Mouse (Mus musculus): Measurements from ENCODE around the gene Obsl1. TPM values are rescaled to one million over a fixed set of nuclear protein-coding genes. Genes with fewer than 3 reads are reported as not detected.

Gene Obsl1
- polyA plus RNA-seq, 1 experiment from 2014 or later = not detected

GRCm38 (mm10) chr1:75445751-75446611, 60.3 kb downstream of the Obsl1 start:
- WGBS (ENCODE audit: missing documents) = under 1% methylated on average over 20 of the region's 22 CpGs
- Histone ChIP-seq H3K36me3 (ENCODE audit: inconsistent target) (peaks cover 19% of the 10 kb centered on the region; the same call in 1 of the 2 replicates), H3K27ac (no peak overlapping the region), H3K79me2 (ENCODE audit: inconsistent target) (no peaks in the 10 kb centered on the region), H3K4me3 (ENCODE audit: inconsistent target) (no peak overlapping the region)

- H3K79me2 ChIP-seq (ENCODE audit: inconsistent target) = no peaks in the 10 kb centered on the region
- 19% methylated on average over 9 of the region's 9 CpGs for WGBS (ENCODE audit: missing documents)
- peaks cover 26% of the 10 kb centered on the region; the same call in 1 of the 2 replicates for H3K36me3 ChIP-seq (ENCODE audit: inconsistent target)
- H3K4me3 ChIP-seq (ENCODE audit: inconsistent target) = no peak overlapping the region
- H3K27ac ChIP-seq = no peak overlapping the region
Measured at GRCm38 (mm10) chr1:75445141-75445701, 61.0 kb downstream of the Obsl1 start.

GRCm38 (mm10) chr1:75444208-75444607, 62.0 kb downstream of the Obsl1 start:
- H3K79me2 ChIP-seq (ENCODE audit: inconsistent target) = no peaks in the 10 kb centered on the region
- H3K27ac ChIP-seq = no peak overlapping the region
- 69% methylated on average over 3 of the region's 3 CpGs for WGBS (ENCODE audit: missing documents)

GRCm38 (mm10) chr1:75443247-75444024, 62.8 kb downstream of the Obsl1 start:
- H3K4me3 ChIP-seq (ENCODE audit: inconsistent target) = no peak overlapping the region
- 76% methylated on average over 13 of the region's 13 CpGs for WGBS (ENCODE audit: missing documents)
- no peaks in the 10 kb centered on the region for H3K79me2 ChIP-seq (ENCODE audit: inconsistent target)
- peaks cover 38% of the 10 kb centered on the region; the same call in 1 of the 2 replicates for H3K36me3 ChIP-seq (ENCODE audit: inconsistent target)
- H3K27ac ChIP-seq = no peak overlapping the region

More at GRCm38 (mm10) chr1:75444208-75444607, 62.0 kb downstream of the Obsl1 start:
- Histone ChIP-seq H3K36me3 (ENCODE audit: inconsistent target) (peaks cover 36% of the 10 kb centered on the region; the same call in 1 of the 2 replicates), H3K4me3 (ENCODE audit: inconsistent target) (no peak overlapping the region)

GRCm38 (mm10) chr1:75442811-75443210, 63.4 kb downstream of the Obsl1 start:
- Histone ChIP-seq H3K4me3 (ENCODE audit: inconsistent target) (no peak overlapping the region), H3K79me2 (ENCODE audit: inconsistent target) (no peaks in the 10 kb centered on the region), H3K27ac (no peak overlapping the region), H3K36me3 (ENCODE audit: inconsistent target) (peaks cover 38% of the 10 kb centered on the region; the same call in 1 of the 2 replicates)
- WGBS (ENCODE audit: missing documents) = 96% methylated on average over 7 of the region's 8 CpGs

- WGBS (ENCODE audit: missing documents) = 93% methylated on average over 9 of the region's 9 CpGs
- Histone ChIP-seq H3K27ac (no peak overlapping the region), H3K79me2 (ENCODE audit: inconsistent target) (no peaks in the 10 kb centered on the region), H3K36me3 (ENCODE audit: inconsistent target) (peaks cover 38% of the 10 kb centered on the region; the same call in 1 of the 2 replicates), H3K4me3 (ENCODE audit: inconsistent target) (no peak overlapping the region)
Measured at GRCm38 (mm10) chr1:75442171-75442570, 64.1 kb downstream of the Obsl1 start.

GRCm38 (mm10) chr1:75441471-75441996, 64.7 kb downstream of the Obsl1 start:
- Histone ChIP-seq H3K4me3 (ENCODE audit: inconsistent target) (no peak overlapping the region), H3K79me2 (ENCODE audit: inconsistent target) (no peaks in the 10 kb centered on the region), H3K36me3 (ENCODE audit: inconsistent target) (peaks cover 38% of the 10 kb centered on the region; the same call in 1 of the 2 replicates), H3K27ac (no peak overlapping the region)
- WGBS (ENCODE audit: missing documents) = 96% methylated on average over 13 of the region's 15 CpGs

GRCm38 (mm10) chr1:75440661-75441060, 65.6 kb downstream of the Obsl1 start:
- Histone ChIP-seq H3K4me3 (ENCODE audit: inconsistent target) (no peak overlapping the region), H3K27ac (no peak overlapping the region), H3K36me3 (ENCODE audit: inconsistent target) (peaks cover 38% of the 10 kb centered on the region; the same call in 1 of the 2 replicates), H3K79me2 (ENCODE audit: inconsistent target) (no peaks in the 10 kb centered on the region)
- 99% methylated on average over 7 of the region's 7 CpGs for WGBS (ENCODE audit: missing documents)

- H3K27ac ChIP-seq = no peak overlapping the region
- no peak overlapping the region for H3K4me3 ChIP-seq (ENCODE audit: inconsistent target)
- H3K36me3 ChIP-seq (ENCODE audit: inconsistent target) = peaks cover 38% of the 10 kb centered on the region; the same call in 1 of the 2 replicates
- WGBS (ENCODE audit: missing documents) = 93% methylated on average over 6 of the region's 9 CpGs
- H3K79me2 ChIP-seq (ENCODE audit: inconsistent target) = no peaks in the 10 kb centered on the region
Measured at GRCm38 (mm10) chr1:75438782-75439181, 67.5 kb downstream of the Obsl1 start.

- Histone ChIP-seq H3K27ac (peak within 1 kb of the TSS; percentile 48), H3K36me3 (ENCODE audit: inconsistent target) (peaks cover 16% of the 10 kb centered on the region; the same call in 1 of the 2 replicates), H3K79me2 (ENCODE audit: inconsistent target) (no peaks in the 10 kb centered on the region), H3K4me3 (ENCODE audit: inconsistent target) (peak within 1 kb of the TSS; percentile 97)
- WGBS (ENCODE audit: missing documents) = 7% methylated on average over 28 of the region's 28 CpGs
Measured at GRCm38 (mm10) chr1:75435475-75436328, 70.5 kb downstream of the Obsl1 start, which contains the start of gene Gmppa. Gene Gmppa, plus strand, starts transcription at chr1:75435930.

Other genes starting within 250 kb of the Obsl1 start
- gene Ptprn, start 241.9 kb downstream of the Obsl1 start, polyA plus RNA-seq (2018) = 0.04 to 0.26 TPM in 2 of 3 replicates, not detected in the other
- gene Resp18, start 228.0 kb downstream of the Obsl1 start, polyA plus RNA-seq (2018) = not detected in 3 replicates
- 28.9 to 35.0 TPM (median 29.8 TPM) in 3 replicates for gene Dnpep, start 188.5 kb downstream of the Obsl1 start, polyA plus RNA-seq (2018)
- not detected in 3 replicates for gene Des, start 146.1 kb downstream of the Obsl1 start, polyA plus RNA-seq (2018)
- gene Speg, start 131.2 kb downstream of the Obsl1 start, polyA plus RNA-seq (2018) = 98.9 to 144 TPM (median 121 TPM) in 3 replicates
- 36.3 to 56.6 TPM (median 40.3 TPM) in 3 replicates for gene Gmppa, start 70.5 kb downstream of the Obsl1 start, polyA plus RNA-seq (2018)
- not detected in 3 replicates for gene Asic4, start 56.0 kb downstream of the Obsl1 start, polyA plus RNA-seq (2018)
- gene Chpf, start 27.1 kb downstream of the Obsl1 start, polyA plus RNA-seq (2018) = 0.09 to 0.14 TPM (median 0.12 TPM) in 3 replicates
- gene Tmem198, start 26.9 kb downstream of the Obsl1 start, polyA plus RNA-seq (2018) = not detected in 3 replicates
- gene Inha, start 625 bp upstream of the Obsl1 start, polyA plus RNA-seq (2018) = not detected in 3 replicates
- 14.6 to 47.0 TPM (median 35.6 TPM) in 3 replicates for gene Stk11ip, start 15.1 kb upstream of the Obsl1 start, polyA plus RNA-seq (2018)
- 0.41 to 1.3 TPM (median 0.47 TPM) in 3 replicates for gene Slc4a3, start 39.8 kb upstream of the Obsl1 start, polyA plus RNA-seq (2018)

Data from macrophage (primary cell).